Mouse (Mus musculus): ENCODE data around the gene Aasdh. TPM values are rescaled to one million over a fixed set of nuclear protein-coding genes. Genes with fewer than 3 reads are reported as not detected.

The Aasdh gene
- total and polyA plus RNA-seq, 3 experiments: 20.7 to 26.5 TPM; not detected in 1

DNA sequence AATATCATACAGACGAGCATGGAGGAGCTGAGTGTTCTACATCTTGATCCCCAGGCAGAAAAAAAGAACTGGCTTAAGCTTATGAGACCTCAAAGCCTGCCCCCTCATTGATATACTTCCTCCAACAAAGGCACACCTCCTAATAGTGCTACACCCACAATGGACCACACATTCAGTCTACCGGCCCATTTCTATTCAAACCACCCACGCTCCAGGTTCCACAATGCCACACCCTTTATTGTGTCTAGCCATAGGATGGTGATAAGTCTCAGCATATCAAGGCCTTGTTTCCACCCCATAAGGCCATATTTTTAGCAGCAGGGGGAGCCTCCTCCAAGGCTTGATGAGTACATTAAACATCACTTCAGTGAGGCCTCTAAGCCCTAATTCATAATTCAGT, 5.5 kb upstream of the Aasdh start (continued):
- TF ChIP-seq SIN3A (IDR thresholded peaks at IDR 0.05; ENCODE audit: low read length): no peak
- TF ChIP-seq SMC3 (IDR thresholded peaks at IDR 0.05; ENCODE audit: low read depth, low read length): peak; percentile 26
- no peak for TF ChIP-seq E2F4 (IDR thresholded peaks at IDR 0.05; ENCODE audit: borderline replicate concordance, low read depth, low read length)
- no peak for TF ChIP-seq CHD1 (IDR thresholded peaks at IDR 0.05; ENCODE audit: low read depth, low read length)
- TF ChIP-seq MXI1 (IDR thresholded peaks at IDR 0.05; ENCODE audit: low read depth, low read length): no peak
- TF ChIP-seq MAZ (IDR thresholded peaks at IDR 0.05; ENCODE audit: low read depth, low read length): no peak
- no peak for TF ChIP-seq RCOR1 (IDR thresholded peaks at IDR 0.05; ENCODE audit: low read depth, low read length)
- TF ChIP-seq MEF2A (IDR thresholded peaks at IDR 0.05; ENCODE audit: extremely low read depth, insufficient replicate concordance, low read depth, low read length, poor library complexity, severe bottlenecking): no peak
- TF ChIP-seq TAL1 (IDR thresholded peaks at IDR 0.05; ENCODE audit: low read length): no peak
- no peak for TF ChIP-seq NRF1 (IDR thresholded peaks at IDR 0.05; ENCODE audit: insufficient read depth, low read depth, low read length, poor library complexity, severe bottlenecking)
- TF ChIP-seq UBTF (IDR thresholded peaks at IDR 0.05; ENCODE audit: borderline replicate concordance, insufficient read depth, low read depth, low read length): no peak
- TF ChIP-seq ZNF384 (IDR thresholded peaks at IDR 0.05; ENCODE audit: low read depth, low read length): no peak
- no peak for TF ChIP-seq TCF12 (IDR thresholded peaks at IDR 0.05; ENCODE audit: low read depth, low read length)
- TF ChIP-seq MAFK (IDR thresholded peaks at IDR 0.05; ENCODE audit: borderline replicate concordance, low read depth, low read length): peak; percentile 14; the same call in 1 of the 2 replicates
- peak in 1 of 2 experiments; percentile 32; a peak in 1 of 4 replicates for TF ChIP-seq POLR2A (IDR thresholded peaks at IDR 0.05; ENCODE audit: control insufficient read depth in 1 of 2, insufficient read depth in 1 of 2, low read depth in 1 of 2, low read length in 2 of 2, poor library complexity in 1 of 2)
- TF ChIP-seq RAD21 (IDR thresholded peaks at IDR 0.05; ENCODE audit: low read depth, low read length): no peak; the same call in 1 of the 2 replicates
- TF ChIP-seq MYC (IDR thresholded peaks at IDR 0.05; ENCODE audit: low read depth, low read length): no peak
- TF ChIP-seq EP300 (IDR thresholded peaks at IDR 0.05; ENCODE audit: low read depth in 1 of 2, low read length in 2 of 2): peak in 1 of 2 experiments; percentile 49; a peak in 1 of 4 replicates
- TF ChIP-seq NELFE (IDR thresholded peaks at IDR 0.05; ENCODE audit: low read depth, low read length): no peak

DNA sequence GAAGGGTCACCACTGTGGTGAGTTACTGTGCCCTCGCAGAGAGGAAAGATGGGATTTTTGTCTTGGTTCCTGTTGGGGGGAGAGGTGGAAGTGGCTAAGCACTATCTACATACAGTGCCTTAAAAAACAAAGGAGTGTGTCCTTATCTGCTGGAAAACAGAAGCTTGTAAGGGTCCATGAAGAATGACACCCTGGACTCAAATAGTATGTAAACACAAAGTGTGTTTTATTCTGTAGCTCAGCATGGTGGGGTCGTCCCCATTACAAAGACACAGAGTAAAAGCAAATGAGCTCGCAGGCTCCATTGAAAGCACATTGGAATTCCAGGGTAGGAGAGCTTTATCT, 813 bp upstream of the Aasdh start:
- H3K27me3 ChIP-seq (ENCODE audit: control insufficient read depth in 1 of 2, insufficient read depth in 2 of 2, low read length in 2 of 2): no peaks in the 10 kb centered on the region
- peaks cover 7 to 18% of the 10 kb centered on the region in 2 experiments for H3K4me1 ChIP-seq (ENCODE audit: control insufficient read depth in 1 of 2, insufficient read depth in 2 of 2, low read length in 2 of 2)
- peaks cover 4% of the 10 kb centered on the region; the same call in 1 of the 2 replicates for H3K79me2 ChIP-seq (ENCODE audit: control insufficient read depth, insufficient read depth, low read length, poor library complexity)
- no peaks in the 10 kb centered on the region for H3K9me3 ChIP-seq (replicated peaks; ENCODE audit: insufficient read depth, low read length)
- peak overlapping the region; percentile 80 for H3K27ac ChIP-seq (ENCODE audit: control insufficient read depth, low read depth, low read length)
- peak overlapping the region; percentile 74 to 79 for H3K4me3 ChIP-seq (ENCODE audit: control insufficient read depth in 1 of 2, insufficient read depth in 1 of 2, low read depth in 2 of 2, low read length in 2 of 2)
- DNase-seq (ENCODE audit: low read depth, low spot score): peak; percentile 68
- peaks cover 0 to 27% of the 10 kb centered on the region in 2 experiments; a peak in 3 of 4 replicates for H3K36me3 ChIP-seq (ENCODE audit: control insufficient read depth in 1 of 2, insufficient read depth in 2 of 2, low read length in 2 of 2)
- peak overlapping the region; percentile 79 for H3K9ac ChIP-seq (ENCODE audit: control insufficient read depth, low read depth, low read length, poor library complexity, severe bottlenecking)
- TF ChIP-seq MYC (IDR thresholded peaks at IDR 0.05; ENCODE audit: low read depth, low read length) (0 out of 2 replicates have a peak, but pooled peaks have one; percentile 49), SMC3 (IDR thresholded peaks at IDR 0.05; ENCODE audit: low read depth, low read length) (no peak), GATA1 (IDR thresholded peaks at IDR 0.05; ENCODE audit: low read depth, low read length) (peak; percentile 46; the same call in 1 of the 2 replicates), E2F4 (IDR thresholded peaks at IDR 0.05; ENCODE audit: borderline replicate concordance, low read depth, low read length) (no peak), ZNF384 (IDR thresholded peaks at IDR 0.05; ENCODE audit: low read depth, low read length) (0 out of 2 replicates have a peak, but pooled peaks have one; percentile 12), JUND (IDR thresholded peaks at IDR 0.05; ENCODE audit: low read depth, low read length) (no peak), UBTF (IDR thresholded peaks at IDR 0.05; ENCODE audit: borderline replicate concordance, insufficient read depth, low read depth, low read length) (no peak), ELF1 (IDR thresholded peaks at IDR 0.05; ENCODE audit: low read depth, low read length) (no peak), CHD1 (IDR thresholded peaks at IDR 0.05; ENCODE audit: low read depth, low read length) (no peak), NELFE (IDR thresholded peaks at IDR 0.05; ENCODE audit: low read depth, low read length) (no peak), TCF12 (IDR thresholded peaks at IDR 0.05; ENCODE audit: low read depth, low read length) (peak; percentile 47; the same call in 1 of the 2 replicates), TAL1 (IDR thresholded peaks at IDR 0.05; ENCODE audit: low read length) (peak; percentile 68), HCFC1 (IDR thresholded peaks at IDR 0.05; ENCODE audit: low read depth, low read length) (no peak), CHD2 (IDR thresholded peaks at IDR 0.05; ENCODE audit: low read length) (no peak), RCOR1 (IDR thresholded peaks at IDR 0.05; ENCODE audit: low read depth, low read length) (peak; percentile 35; the same call in 1 of the 2 replicates), RAD21 (IDR thresholded peaks at IDR 0.05; ENCODE audit: low read depth, low read length) (no peak), MAFK (IDR thresholded peaks at IDR 0.05; ENCODE audit: borderline replicate concordance, low read depth, low read length) (0 out of 2 replicates have a peak, but pooled peaks have one; percentile 10), ZMIZ1 (IDR thresholded peaks at IDR 0.05; ENCODE audit: low read depth, low read length) (no peak), GABPA (IDR thresholded peaks at IDR 0.05; ENCODE audit: low read depth, low read length) (no peak), ZKSCAN1 (IDR thresholded peaks at IDR 0.05; ENCODE audit: low read depth, low read length) (no peak), EP300 (IDR thresholded peaks at IDR 0.05; ENCODE audit: low read depth in 1 of 2, low read length in 2 of 2) (peak in 1 of 2 experiments; percentile 57), MAZ (IDR thresholded peaks at IDR 0.05; ENCODE audit: low read depth, low read length) (no peak), POLR2A (IDR thresholded peaks at IDR 0.05; ENCODE audit: control insufficient read depth in 1 of 2, insufficient read depth in 1 of 2, low read depth in 1 of 2, low read length in 2 of 2, poor library complexity in 1 of 2) (no peak)

Data from MEL (cell line).